Mouse (Mus musculus): ENCODE measurements around the gene Hk1. TPM values are rescaled to one million over a fixed set of nuclear protein-coding genes. Genes with fewer than 3 reads are reported as not detected.

The Hk1 gene
- polyA plus RNA-seq, 1 experiment = 103 TPM

DNA sequence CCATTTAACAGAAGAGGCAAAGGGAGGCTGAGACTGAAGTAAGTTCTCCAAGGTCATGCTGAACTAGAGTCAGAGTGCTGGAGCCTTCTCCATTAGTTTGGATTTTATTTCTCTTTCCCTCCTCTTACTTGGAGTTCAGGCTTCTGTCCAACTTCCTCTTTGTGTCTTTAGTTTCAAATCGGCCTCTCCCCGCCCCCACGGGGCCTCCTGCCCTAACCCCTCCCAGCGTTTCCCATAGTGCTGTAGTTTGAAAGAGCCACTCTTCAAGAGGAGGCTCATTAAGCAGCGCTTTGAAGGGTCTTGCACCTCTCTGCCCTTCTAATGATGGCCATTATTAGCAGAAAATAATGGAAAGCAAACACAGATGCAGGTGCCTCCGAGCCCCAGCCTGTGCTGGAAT is 68.2 kb downstream of the Hk1 start:
- Histone ChIP-seq H3K4me3 (no peak overlapping the region), H3K36me3 (ENCODE audit: control insufficient read depth, insufficient read depth) (peaks cover 8% of the 10 kb centered on the region), H3K27me3 (ENCODE audit: control insufficient read depth, insufficient read depth, insufficient read length) (no peaks in the 10 kb centered on the region), H3K4me2 (ENCODE audit: low read depth) (no peak overlapping the region), H3K79me2 (ENCODE audit: control insufficient read depth, insufficient read depth) (peaks cover 6% of the 10 kb centered on the region), H3ac (ENCODE audit: control insufficient read depth, insufficient read length) (no peak overlapping the region)
- TF ChIP-seq USF1 (IDR thresholded peaks at IDR 0.05; ENCODE audit: low read depth) = no peak

DNA sequence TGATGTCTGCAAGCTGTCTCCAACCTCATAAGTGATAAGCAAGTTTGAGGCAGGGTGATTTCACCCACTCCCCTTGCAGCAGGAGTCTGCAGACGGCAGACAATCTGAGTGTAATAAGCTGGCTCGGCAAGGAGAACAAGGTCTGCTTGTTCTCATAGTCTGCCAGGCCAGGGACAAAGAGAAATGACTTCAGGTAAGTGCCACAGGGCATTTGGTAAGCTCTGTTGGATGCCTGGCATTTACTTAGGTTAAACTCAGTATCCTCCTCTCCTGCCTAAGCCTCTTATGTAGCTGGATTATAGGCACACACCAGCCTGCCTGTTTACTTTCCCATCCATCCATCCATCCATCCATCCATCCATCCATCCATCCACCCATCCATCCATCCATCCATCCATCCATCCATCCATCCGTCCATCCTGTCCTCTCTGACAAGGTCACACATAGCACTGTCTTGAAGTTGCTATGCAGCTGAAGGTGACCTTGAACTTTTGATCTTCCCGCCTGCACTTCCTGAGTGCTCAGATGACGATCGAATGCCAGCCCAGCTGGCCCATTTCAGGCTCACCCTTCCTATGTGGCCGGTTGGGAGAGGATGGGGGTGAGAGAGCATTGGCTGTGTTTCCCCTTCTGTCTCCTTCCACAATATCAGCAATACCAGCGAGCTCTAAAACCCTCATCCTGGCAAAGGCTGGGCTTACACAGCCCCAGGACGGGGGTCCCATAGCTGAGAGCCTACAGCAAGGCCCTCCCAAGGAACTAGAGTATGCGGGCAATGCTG is 69.3 kb downstream of the Hk1 start:
- no peak overlapping the region for H3ac ChIP-seq (ENCODE audit: control insufficient read depth, insufficient read length)
- H3K4me2 ChIP-seq (ENCODE audit: low read depth) = no peak overlapping the region
- TF ChIP-seq POLR2AphosphoS2 (IDR thresholded peaks at IDR 0.05; ENCODE audit: insufficient read length, low read depth) (no peak), TCF12 (IDR thresholded peaks at IDR 0.05; ENCODE audit: insufficient read depth, poor library complexity, severe bottlenecking) (no peak), TCF3 (IDR thresholded peaks at IDR 0.05; ENCODE audit: insufficient read length, low read depth) (no peak), MYOG (IDR thresholded peaks at IDR 0.05; ENCODE audit: control insufficient read depth in 1 of 3, insufficient read depth in 1 of 3, insufficient read length in 2 of 3, low read depth in 2 of 3) (no peak), CEBPB (IDR thresholded peaks at IDR 0.05; ENCODE audit: insufficient read depth, poor library complexity, severe bottlenecking) (no peak), E2F4 (IDR thresholded peaks at IDR 0.05; ENCODE audit: insufficient read depth) (no peak), MAX (IDR thresholded peaks at IDR 0.05; ENCODE audit: low read depth) (no peak), USF1 (IDR thresholded peaks at IDR 0.05; ENCODE audit: low read depth) (no peak), SRF (IDR thresholded peaks at IDR 0.05; ENCODE audit: control insufficient read depth, insufficient read length, low read depth) (no peak), REST (IDR thresholded peaks at IDR 0.05; ENCODE audit: insufficient read depth, insufficient read length) (no peak)
- no peak overlapping the region for H3K4me3 ChIP-seq
- peaks cover 3% of the 10 kb centered on the region for H3K79me2 ChIP-seq (ENCODE audit: control insufficient read depth, insufficient read depth)
- no peaks in the 10 kb centered on the region for H3K27me3 ChIP-seq (ENCODE audit: control insufficient read depth, insufficient read depth, insufficient read length)
- peaks cover 8% of the 10 kb centered on the region for H3K36me3 ChIP-seq (ENCODE audit: control insufficient read depth, insufficient read depth)

DNA sequence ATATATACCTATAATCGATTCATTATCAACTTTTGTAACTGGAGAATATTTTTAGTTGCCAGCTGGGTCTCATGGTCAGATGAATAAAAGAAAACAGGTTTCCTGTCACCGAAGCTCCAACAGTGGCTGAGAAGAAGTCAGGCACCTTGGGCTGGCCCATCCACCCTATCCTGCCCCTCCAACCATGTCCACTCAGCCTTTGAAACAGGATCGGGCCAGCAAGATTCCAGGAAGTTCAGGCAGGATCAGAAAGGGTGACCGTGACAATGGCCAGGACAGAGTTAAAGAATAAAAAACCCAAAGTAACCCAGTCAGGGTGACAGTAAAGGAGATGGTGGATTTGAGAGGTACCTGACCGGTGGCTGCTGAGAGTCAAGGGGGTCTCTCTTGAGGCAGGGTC is 70.1 kb downstream of the Hk1 start:
- Histone ChIP-seq H3K79me2 (ENCODE audit: control insufficient read depth, insufficient read depth) (no peaks in the 10 kb centered on the region), H3K36me3 (ENCODE audit: control insufficient read depth, insufficient read depth) (peaks cover 4% of the 10 kb centered on the region), H3ac (ENCODE audit: control insufficient read depth, insufficient read length) (no peak overlapping the region), H3K4me2 (ENCODE audit: low read depth) (no peak overlapping the region), H3K27me3 (ENCODE audit: control insufficient read depth, insufficient read depth, insufficient read length) (no peaks in the 10 kb centered on the region), H3K4me3 (no peak overlapping the region)
- no peak for TF ChIP-seq MAX (IDR thresholded peaks at IDR 0.05; ENCODE audit: low read depth)
- TF ChIP-seq TCF12 (IDR thresholded peaks at IDR 0.05; ENCODE audit: insufficient read depth, poor library complexity, severe bottlenecking) = no peak
- TF ChIP-seq TCF3 (IDR thresholded peaks at IDR 0.05; ENCODE audit: insufficient read length, low read depth) = no peak
- no peak for TF ChIP-seq REST (IDR thresholded peaks at IDR 0.05; ENCODE audit: insufficient read depth, insufficient read length)
- TF ChIP-seq POLR2A (IDR thresholded peaks at IDR 0.05; ENCODE audit: insufficient read length, low read depth) = no peak

DNA sequence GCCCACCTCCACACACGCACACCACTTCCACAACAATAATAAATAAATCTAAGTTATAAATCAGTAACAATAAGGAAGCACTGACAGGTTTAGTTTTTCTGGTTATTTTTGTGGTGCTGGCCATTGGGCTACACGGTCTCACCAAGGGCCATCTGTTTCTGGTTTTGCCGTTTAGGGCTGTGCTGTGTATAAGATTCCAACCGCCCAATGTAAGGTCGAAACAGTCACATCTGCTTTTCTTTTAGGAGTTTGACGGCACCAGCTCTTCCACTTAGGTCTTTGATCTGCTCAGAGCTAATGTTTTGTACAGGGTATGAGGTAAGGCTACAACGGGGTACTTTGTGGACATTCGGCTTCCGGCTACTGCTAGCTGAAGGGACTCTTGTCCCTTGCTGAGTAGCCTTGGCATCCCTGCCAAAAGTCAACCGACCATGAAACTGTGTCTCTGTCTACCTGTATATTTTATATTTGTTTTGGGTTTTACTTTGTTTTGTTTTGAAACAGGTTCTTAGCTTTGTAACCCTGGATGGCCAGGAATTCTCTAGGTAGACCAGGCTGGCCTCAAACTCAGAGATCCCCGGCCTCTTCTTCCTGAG is 70.7 kb downstream of the Hk1 start:
- Histone ChIP-seq H3ac (ENCODE audit: control insufficient read depth, insufficient read length) (no peak overlapping the region), H3K36me3 (ENCODE audit: control insufficient read depth, insufficient read depth) (no peaks in the 10 kb centered on the region), H3K79me2 (ENCODE audit: control insufficient read depth, insufficient read depth) (no peaks in the 10 kb centered on the region), H3K27me3 (ENCODE audit: control insufficient read depth, insufficient read depth, insufficient read length) (no peaks in the 10 kb centered on the region), H3K4me2 (ENCODE audit: low read depth) (no peak overlapping the region), H3K4me3 (no peak overlapping the region)
- TF ChIP-seq MYOG (IDR thresholded peaks at IDR 0.05; ENCODE audit: control insufficient read depth in 1 of 3, insufficient read depth in 1 of 3, insufficient read length in 2 of 3, low read depth in 2 of 3) (no peak), USF1 (IDR thresholded peaks at IDR 0.05; ENCODE audit: low read depth) (no peak), E2F4 (IDR thresholded peaks at IDR 0.05; ENCODE audit: insufficient read depth) (no peak), POLR2A (IDR thresholded peaks at IDR 0.05; ENCODE audit: insufficient read length, low read depth) (no peak), CEBPB (IDR thresholded peaks at IDR 0.05; ENCODE audit: insufficient read depth, poor library complexity, severe bottlenecking) (no peak), TCF12 (IDR thresholded peaks at IDR 0.05; ENCODE audit: insufficient read depth, poor library complexity, severe bottlenecking) (no peak)

DNA sequence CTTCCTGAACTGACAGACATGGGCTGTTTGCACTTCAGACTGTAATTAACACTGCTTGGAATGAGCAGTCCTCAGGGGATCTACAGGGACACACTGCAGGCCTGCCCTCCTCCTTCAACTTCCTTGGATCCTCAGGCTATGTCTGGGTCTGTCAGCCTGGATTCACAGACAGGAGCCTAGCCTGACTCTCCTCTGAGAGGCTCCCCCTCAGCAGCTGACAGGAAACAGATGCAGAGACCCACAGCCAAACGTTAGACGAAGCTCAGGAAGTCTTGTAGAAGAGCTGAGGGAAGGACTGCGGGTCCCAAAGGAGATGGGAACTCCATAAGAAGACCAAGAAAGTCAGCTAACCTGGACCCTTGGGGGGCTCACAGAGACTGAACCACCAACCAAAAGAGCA is 73.2 kb downstream of the Hk1 start:
- H3K36me3 ChIP-seq (ENCODE audit: control insufficient read depth, insufficient read depth) = no peaks in the 10 kb centered on the region
- H3K4me2 ChIP-seq (ENCODE audit: low read depth) = no peak overlapping the region
- no peak for TF ChIP-seq POLR2AphosphoS2 (IDR thresholded peaks at IDR 0.05; ENCODE audit: insufficient read length, low read depth)
- TF ChIP-seq E2F4 (IDR thresholded peaks at IDR 0.05; ENCODE audit: insufficient read depth) = no peak
- no peak for TF ChIP-seq MAX (IDR thresholded peaks at IDR 0.05; ENCODE audit: low read depth)
- TF ChIP-seq CEBPB (IDR thresholded peaks at IDR 0.05; ENCODE audit: insufficient read depth, poor library complexity, severe bottlenecking) = no peak
- TF ChIP-seq REST (IDR thresholded peaks at IDR 0.05; ENCODE audit: insufficient read depth, insufficient read length) = no peak
- TF ChIP-seq TCF3 (IDR thresholded peaks at IDR 0.05; ENCODE audit: insufficient read length, low read depth) = no peak
- no peak for TF ChIP-seq MYOD1 (IDR thresholded peaks at IDR 0.05; ENCODE audit: control insufficient read depth in 1 of 3, insufficient read length in 2 of 3, low read depth in 2 of 3)
- TF ChIP-seq TCF12 (IDR thresholded peaks at IDR 0.05; ENCODE audit: insufficient read depth, poor library complexity, severe bottlenecking) = no peak

More for the DNA sequence above, 73.2 kb downstream of the Hk1 start:
- Histone ChIP-seq H3K4me3 (no peak overlapping the region), H3K79me2 (ENCODE audit: control insufficient read depth, insufficient read depth) (peaks cover 11% of the 10 kb centered on the region), H3K27me3 (ENCODE audit: control insufficient read depth, insufficient read depth, insufficient read length) (no peaks in the 10 kb centered on the region), H3ac (ENCODE audit: control insufficient read depth, insufficient read length) (no peak overlapping the region)

Data from myocyte (in vitro differentiated cells).